Mouse (Mus musculus): ENCODE measurements around the gene Ccdc153.

GRCm38 (mm10) chr9:44234479-44235427, 5.7 kb upstream of the Ccdc153 start:
- TF ChIP-seq CTCF (IDR thresholded peaks at IDR 0.05; ENCODE audit: low read depth) (no peak), EP300 (IDR thresholded peaks at IDR 0.05; ENCODE audit: low read depth) (no peak)
